Mouse (Mus musculus) kidney, embryonic 14.5 days (tissue): ENCODE measurements around the gene Ext2. TPM values are rescaled to one million over a fixed set of nuclear protein-coding genes. Genes with fewer than 3 reads are reported as not detected.

Experiments
- ATAC-seq: fragments of 200-750 bp; cut with Nextera tagmentation; 2 replicates; pipeline ENCODE4 v1.8.0; 2017; ENCODE audit warnings: moderate number of reproducible peaks, mild to moderate bottlenecking, moderate TSS enrichment, moderate library complexity; ENCODE audit not compliant: low FRiP score, low TSS enrichment
- H3K27ac ChIP-seq: fragments of 300-500 bp; sonication (generic); 2 replicates; pipeline ENCODE4 v1.5.1; 2014; ENCODE audit warnings: low read depth, mild to moderate bottlenecking, low read length, moderate library complexity, mixed read lengths
- H3K27me3 ChIP-seq: fragments of 300-500 bp; sonication (generic); 2 replicates; pipeline ENCODE4 v1.6.1; 2014; ENCODE audit warnings: mild to moderate bottlenecking, low read length; ENCODE audit not compliant: control insufficient read depth, insufficient read depth
- H3K36me3 ChIP-seq: fragments of 300-500 bp; sonication (generic); 2 replicates; pipeline ENCODE4 v1.6.1; 2014; ENCODE audit warnings: low read length, mixed read lengths; ENCODE audit not compliant: control insufficient read depth, insufficient read depth
- H3K4me1 ChIP-seq: fragments of 300-500 bp; sonication (generic); 2 replicates; pipeline ENCODE4 v1.6.1; 2014; ENCODE audit warnings: low read length, mixed read lengths; ENCODE audit not compliant: control insufficient read depth, insufficient read depth
- H3K4me2 ChIP-seq: fragments of 300-500 bp; sonication (generic); replicated peaks from 2 replicates; pipeline ENCODE4 v1.6.1; 2014; ENCODE audit warnings: low read depth, mild to moderate bottlenecking, low read length
- H3K4me3 ChIP-seq: fragments of 300-500 bp; sonication (generic); 2 replicates; pipeline ENCODE4 v1.5.1; 2014; ENCODE audit warnings: mild to moderate bottlenecking, low read length
- H3K9ac ChIP-seq: fragments of 300-500 bp; sonication (generic); 2 replicates; pipeline ENCODE4 v1.6.1; 2014; ENCODE audit warnings: low read depth, mild to moderate bottlenecking, low read length, moderate library complexity
- H3K9me3 ChIP-seq: fragments of 300-500 bp; sonication (generic); 2 replicates; pipeline ENCODE4 v1.6.1; 2016; ENCODE audit warnings: low read length; ENCODE audit not compliant: control insufficient read depth
- WGBS: fragments of 180-500 bp; shearing (Covaris S2); extraction: QIAGEN DNeasy Blood & Tissue Kit; methylation state at CpG from one replicate; pipeline ENCODE4 v1.1.7; 2014; 5-methylcytosine and 5-hydroxymethylcytosine counted together
- polyA plus RNA-seq: library from polyadenylated mRNA; unstranded; fragments of >200 nt; fragmentation: Nextera tagmentation; extraction: Ambion mirVana; gene quantifications from 2 replicates; pipeline ENCODE4 v1.2.1, GENCODE M21; 2014

Ext2 gene
- polyA plus RNA-seq, 1 experiment from 2014 or later = 111 TPM

DNA sequence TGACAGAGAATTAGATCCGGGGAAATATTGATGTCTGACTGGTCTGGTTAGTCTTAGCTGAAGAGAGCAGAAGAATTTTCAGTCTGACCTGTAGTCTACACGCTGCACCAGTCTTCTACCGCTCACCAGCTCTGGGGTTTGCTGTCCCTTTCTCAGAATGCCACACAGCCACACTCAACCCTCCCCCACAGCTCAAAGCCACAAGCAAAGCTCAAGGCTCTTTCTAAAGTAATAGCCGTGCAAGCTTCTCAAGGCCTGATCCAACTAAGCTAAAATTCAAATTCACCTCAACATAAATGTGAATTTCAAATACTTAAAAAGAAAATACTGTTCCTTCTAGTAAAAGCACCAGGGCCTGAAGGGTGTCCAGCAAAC, 45.3 kb downstream of the Ext2 start:
- peaks cover 8% of the 10 kb centered on the region; the same call in 1 of the 2 replicates for H3K27me3 ChIP-seq
- H3K9ac ChIP-seq = no peak overlapping the region
- H3K4me1 ChIP-seq = peaks cover 39% of the 10 kb centered on the region
- no peaks in the 10 kb centered on the region for H3K9me3 ChIP-seq
- no peak overlapping the region for H3K4me3 ChIP-seq
- H3K27ac ChIP-seq = no peak overlapping the region
- H3K4me2 ChIP-seq = no peak overlapping the region
- 82% methylated on average over 4 of the region's 4 CpGs for WGBS
- no peaks in the 10 kb centered on the region for H3K36me3 ChIP-seq
- no peak for ATAC-seq

- H3K9ac ChIP-seq = no peak overlapping the region
- H3K36me3 ChIP-seq = no peaks in the 10 kb centered on the region
- H3K4me2 ChIP-seq = no peak overlapping the region
- no peak overlapping the region for H3K4me3 ChIP-seq
- 93% methylated on average over 7 of the region's 7 CpGs for WGBS
- no peak for ATAC-seq
- H3K27ac ChIP-seq = no peak overlapping the region
- H3K9me3 ChIP-seq = no peaks in the 10 kb centered on the region
- H3K27me3 ChIP-seq = peaks cover 8% of the 10 kb centered on the region; the same call in 1 of the 2 replicates
- H3K4me1 ChIP-seq = peaks cover 34% of the 10 kb centered on the region
Measured at GRCm38 (mm10) chr2:93776267-93777055, 45.9 kb downstream of the Ext2 start.

- no peaks in the 10 kb centered on the region for H3K9me3 ChIP-seq
- H3K9ac ChIP-seq = no peak overlapping the region
- H3K4me3 ChIP-seq = no peak overlapping the region
- WGBS = 34% methylated on average over 4 of the region's 4 CpGs
- H3K27ac ChIP-seq = no peak overlapping the region
- H3K4me2 ChIP-seq = no peak overlapping the region
- H3K36me3 ChIP-seq = no peaks in the 10 kb centered on the region
- ATAC-seq = no peak
- H3K27me3 ChIP-seq = peaks cover 8% of the 10 kb centered on the region; the same call in 1 of the 2 replicates
- peaks cover 29% of the 10 kb centered on the region for H3K4me1 ChIP-seq
Measured at GRCm38 (mm10) chr2:93775431-93775830, 46.9 kb downstream of the Ext2 start.

GRCm38 (mm10) chr2:93774946-93775345, 47.4 kb downstream of the Ext2 start:
- Histone ChIP-seq H3K9me3 (no peaks in the 10 kb centered on the region), H3K4me1 (peaks cover 25% of the 10 kb centered on the region), H3K9ac (no peak overlapping the region), H3K4me3 (no peak overlapping the region), H3K27ac (no peak overlapping the region), H3K27me3 (peaks cover 8% of the 10 kb centered on the region; the same call in 1 of the 2 replicates), H3K4me2 (no peak overlapping the region), H3K36me3 (no peaks in the 10 kb centered on the region)
- 58% methylated on average over 5 of the region's 5 CpGs for WGBS
- ATAC-seq = no peak

DNA sequence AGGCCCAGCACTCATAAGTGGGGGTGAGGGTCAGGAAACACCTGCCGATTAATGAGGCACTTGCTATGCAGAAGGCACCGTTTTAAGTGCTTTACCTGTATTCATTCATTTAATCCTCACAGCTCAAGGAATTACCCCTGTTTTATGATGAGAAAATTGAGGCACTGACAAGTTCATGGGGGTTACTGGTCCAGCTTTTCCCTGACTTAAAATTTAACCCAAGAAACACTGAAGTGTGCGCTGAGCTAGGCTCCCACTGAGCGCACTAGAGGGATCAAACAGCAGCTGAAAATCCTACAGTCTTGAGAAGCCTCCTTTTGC, 49.6 kb downstream of the Ext2 start:
- H3K9me3 ChIP-seq = no peaks in the 10 kb centered on the region
- no peaks in the 10 kb centered on the region for H3K36me3 ChIP-seq
- no peak overlapping the region for H3K4me3 ChIP-seq
- peak overlapping the region; percentile 42; the same call in 1 of the 2 replicates for H3K27ac ChIP-seq
- no peak overlapping the region for H3K9ac ChIP-seq
- whole genome bisulfite sequencing = 44% methylated on average over 4 of the region's 4 CpGs
- peaks cover 8% of the 10 kb centered on the region; the same call in 1 of the 2 replicates for H3K27me3 ChIP-seq
- H3K4me2 ChIP-seq = no peak overlapping the region
- H3K4me1 ChIP-seq = peaks cover 15% of the 10 kb centered on the region
- no peak for ATAC-seq

DNA sequence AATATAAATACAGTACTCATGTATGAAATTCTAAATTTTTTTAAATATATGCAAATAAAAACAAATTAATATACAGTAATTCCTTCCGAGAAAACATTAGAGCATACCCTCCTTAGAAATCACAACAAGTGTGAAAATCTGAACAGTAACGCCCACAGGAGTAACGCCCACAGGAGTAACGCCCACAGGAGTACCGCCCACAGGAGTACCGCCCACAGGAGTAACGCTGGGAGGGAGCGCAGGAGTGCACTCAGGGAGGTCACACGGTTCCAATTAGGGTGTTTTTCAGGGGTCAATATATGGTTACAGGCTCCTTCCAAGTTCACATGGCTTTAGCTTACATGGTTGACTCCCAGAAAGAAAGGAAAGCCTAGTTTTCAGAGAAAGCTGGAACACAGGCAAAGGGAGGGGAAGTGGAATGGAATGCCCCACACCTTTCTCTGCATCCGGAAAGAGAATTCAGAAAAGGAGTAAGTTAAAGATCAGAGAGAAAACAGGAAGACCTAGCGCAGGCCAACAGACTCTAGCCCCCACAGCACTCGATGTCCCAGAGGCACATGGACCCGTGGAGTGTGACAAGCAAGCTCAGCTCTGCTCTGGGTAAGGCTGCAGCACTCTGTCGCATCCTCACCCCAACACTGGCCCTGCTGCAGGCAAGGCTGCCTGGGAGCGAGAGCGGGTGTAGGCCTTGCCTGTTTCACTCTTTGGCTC, 50.2 kb downstream of the Ext2 start:
- no peaks in the 10 kb centered on the region for H3K36me3 ChIP-seq
- no peak overlapping the region for H3K4me2 ChIP-seq
- peak; percentile 63; the same call in 1 of the 2 replicates for ATAC-seq
- WGBS = 30% methylated on average over 16 of the region's 16 CpGs
- H3K4me3 ChIP-seq = no peak overlapping the region
- H3K4me1 ChIP-seq = peaks cover 15% of the 10 kb centered on the region
- H3K9ac ChIP-seq = no peak overlapping the region
- no peaks in the 10 kb centered on the region for H3K9me3 ChIP-seq
- peak overlapping the region; percentile 42; the same call in 1 of the 2 replicates for H3K27ac ChIP-seq
- H3K27me3 ChIP-seq = peaks cover 8% of the 10 kb centered on the region; the same call in 1 of the 2 replicates

GRCm38 (mm10) chr2:93770895-93771294, 51.5 kb downstream of the Ext2 start:
- Histone ChIP-seq H3K9me3 (no peaks in the 10 kb centered on the region), H3K27ac (no peak overlapping the region), H3K4me1 (peaks cover 10% of the 10 kb centered on the region), H3K36me3 (no peaks in the 10 kb centered on the region), H3K4me2 (no peak overlapping the region), H3K9ac (no peak overlapping the region), H3K4me3 (no peak overlapping the region), H3K27me3 (peaks cover 4% of the 10 kb centered on the region; the same call in 1 of the 2 replicates)
- ATAC-seq = no peak
- WGBS = 76% methylated on average over 4 of the region's 4 CpGs

- H3K9me3 ChIP-seq = no peaks in the 10 kb centered on the region
- H3K4me3 ChIP-seq = no peak overlapping the region
- H3K9ac ChIP-seq = no peak overlapping the region
- no peak overlapping the region for H3K4me2 ChIP-seq
- no peaks in the 10 kb centered on the region; the same call in 1 of the 2 replicates for H3K36me3 ChIP-seq
- H3K4me1 ChIP-seq = peaks cover 10% of the 10 kb centered on the region
- H3K27ac ChIP-seq = no peak overlapping the region
- ATAC-seq = no peak
- WGBS = 81% methylated on average over 6 of the region's 6 CpGs
- peaks cover 4% of the 10 kb centered on the region; the same call in 1 of the 2 replicates for H3K27me3 ChIP-seq
Measured at GRCm38 (mm10) chr2:93769875-93770274, 52.5 kb downstream of the Ext2 start.

DNA sequence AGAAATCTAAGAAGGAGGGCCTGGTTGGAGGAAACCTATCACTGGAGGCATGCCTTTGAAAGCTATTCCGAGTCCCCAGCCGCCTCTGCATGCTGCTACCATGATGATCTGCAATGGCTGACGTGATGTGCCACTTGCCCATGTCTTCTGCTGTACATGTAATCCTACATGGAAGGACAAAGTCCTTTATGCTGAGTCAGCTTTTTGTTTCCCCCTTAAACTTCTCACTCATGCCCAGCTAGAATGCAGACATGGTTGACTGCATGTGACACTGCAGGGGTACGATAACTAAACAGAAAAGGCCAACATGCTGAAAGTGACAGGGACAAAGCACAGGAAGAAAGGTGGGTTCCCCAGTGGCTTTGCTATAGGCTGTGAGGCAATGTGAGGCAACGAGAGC, 56.6 kb downstream of the Ext2 start:
- Histone ChIP-seq H3K36me3 (peaks cover 11% of the 10 kb centered on the region; the same call in 1 of the 2 replicates), H3K4me1 (no peaks in the 10 kb centered on the region), H3K27me3 (no peaks in the 10 kb centered on the region), H3K9me3 (no peaks in the 10 kb centered on the region), H3K27ac (no peak overlapping the region), H3K9ac (no peak overlapping the region), H3K4me3 (no peak overlapping the region), H3K4me2 (no peak overlapping the region)
- WGBS = 76% methylated on average over 5 of the region's 5 CpGs
- ATAC-seq = no peak
